Mouse (Mus musculus): ENCODE measurements at regions not wholly inside any gene's neighbourhood (a gene's known extent, or its start where the extent isn't known, plus 50 kb on each side); places are given as distances from the start of the nearest gene placed in this dataset.

- TF ChIP-seq CTCF (IDR thresholded peaks at IDR 0.05) = no peak
- Histone ChIP-seq H3K4me3 (no peak overlapping the region), H3K27ac (no peak overlapping the region)
- intact Hi-C loops (cut with DNase I) = no loop called here
- DNase-seq = no peak
Measured at GRCm38 (mm10) chr1:143911230-143911629, 92.7 kb downstream of the Rgs2 start.

- intact Hi-C loops (cut with DNase I) = no loop called here
- Histone ChIP-seq H3K27ac (no peak overlapping the region), H3K4me3 (no peak overlapping the region)
- no peak for DNase-seq
- no peak for TF ChIP-seq CTCF (IDR thresholded peaks at IDR 0.05)
Measured at GRCm38 (mm10) chr1:143910530-143910929, 93.4 kb downstream of the Rgs2 start.

- no peak for DNase-seq
- no peak overlapping the region for H3K27ac ChIP-seq
- no peak for TF ChIP-seq CTCF (IDR thresholded peaks at IDR 0.05)
- H3K4me3 ChIP-seq = no peak overlapping the region
- intact Hi-C loops (cut with DNase I) = no loop called here
Measured at GRCm38 (mm10) chr1:143907312-143907711, 96.6 kb downstream of the Rgs2 start.

DNA sequence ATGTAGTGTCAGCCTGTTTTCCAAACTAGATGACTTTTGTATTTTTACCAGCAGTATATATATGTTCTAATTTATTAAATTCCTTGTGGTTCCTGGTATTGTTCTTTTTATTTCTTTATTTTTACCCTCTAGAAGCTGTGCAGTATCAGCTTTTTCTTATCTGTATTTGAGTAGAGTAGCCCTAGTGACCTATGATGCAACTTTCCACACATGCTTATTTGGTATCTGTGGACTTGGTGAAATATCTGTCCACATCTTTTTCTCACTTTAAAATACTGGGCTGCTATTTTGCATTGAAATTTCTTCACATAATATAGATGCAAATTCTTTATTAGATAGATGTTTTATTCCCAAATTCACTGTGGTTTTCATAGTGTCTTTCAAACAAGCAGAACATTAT is 97.1 kb downstream of the Rgs2 start:
- DNase-seq = no peak
- no peak for TF ChIP-seq CTCF (IDR thresholded peaks at IDR 0.05)
- H3K27ac ChIP-seq = no peak overlapping the region
- intact Hi-C loops (cut with DNase I) = no loop called here
- no peak overlapping the region for H3K4me3 ChIP-seq

- DNase-seq = peak; percentile 46
- intact Hi-C loops (cut with DNase I) = loop anchor here (5.0 kb wide), 1 partner anchor 47 kb away; no protein-coding TSS in a partner anchor
- Histone ChIP-seq H3K27ac (peak overlapping the region; percentile 78), H3K4me3 (no peak overlapping the region)
- no peak for TF ChIP-seq CTCF (IDR thresholded peaks at IDR 0.05)
Measured at GRCm38 (mm10) chr1:143903985-143904384, 100.0 kb downstream of the Rgs2 start.

DNA sequence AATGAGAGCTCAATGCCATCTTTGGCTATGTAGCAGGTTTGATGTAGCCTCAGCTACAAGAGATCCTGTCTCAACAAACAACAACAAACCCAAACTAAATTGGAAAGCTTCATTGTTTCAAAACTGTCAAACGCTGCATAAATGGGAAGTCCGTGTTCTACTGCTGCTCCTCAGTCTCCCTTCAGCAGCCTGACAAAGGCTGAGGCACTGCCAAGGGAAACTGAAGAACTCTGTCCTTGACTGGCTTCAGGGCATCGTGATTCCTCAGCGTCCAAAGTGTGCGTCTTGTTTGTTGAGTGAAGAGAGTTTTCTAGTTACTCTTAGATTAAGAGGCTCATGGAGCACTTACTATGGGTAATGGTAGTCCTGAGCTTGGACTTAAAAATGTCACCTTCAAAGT is 100.7 kb downstream of the Rgs2 start:
- intact Hi-C loops (cut with DNase I) = loop anchor here (5.0 kb wide), 1 partner anchor 46 kb away; no protein-coding TSS in a partner anchor
- no peak for TF ChIP-seq CTCF (IDR thresholded peaks at IDR 0.05)
- H3K4me3 ChIP-seq = no peak overlapping the region
- DNase-seq = no peak
- H3K27ac ChIP-seq = no peak overlapping the region; the same call in 1 of the 2 replicates

DNA sequence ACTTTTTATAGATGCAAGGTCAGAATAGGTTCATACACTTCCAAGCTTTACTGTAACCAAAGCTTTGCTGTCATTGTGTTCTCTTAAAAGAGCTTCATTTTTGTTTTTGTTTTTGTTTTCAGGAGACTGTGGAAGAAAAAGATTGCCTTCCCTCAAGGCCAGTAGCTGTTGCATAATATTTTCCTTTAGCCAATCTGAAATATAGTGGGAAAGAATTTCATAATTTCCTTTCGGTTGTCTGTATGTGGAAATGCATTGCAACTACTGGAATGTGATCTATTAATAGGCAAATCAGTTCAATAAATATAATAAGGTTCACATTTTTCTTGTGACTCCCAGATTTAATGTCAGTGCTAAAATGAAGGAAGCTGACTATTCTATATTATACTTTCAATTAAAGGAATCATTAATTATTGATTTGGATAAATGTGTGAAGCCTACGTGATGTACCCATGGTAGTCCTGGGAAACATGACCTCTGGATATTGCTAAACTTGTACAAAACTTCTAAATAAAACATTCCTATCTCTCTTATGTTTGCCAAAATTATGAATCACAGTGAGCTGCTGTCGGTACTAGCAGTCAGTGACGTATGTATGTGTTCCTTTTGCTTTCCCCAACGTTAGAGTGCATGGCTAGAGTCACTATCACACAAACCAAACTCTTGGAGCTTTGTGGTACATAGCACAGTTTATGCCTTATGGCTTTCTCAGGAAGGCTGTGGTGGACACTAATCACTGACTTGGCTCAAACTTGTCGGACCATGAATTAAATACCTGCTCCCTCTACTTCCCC is 102.6 kb downstream of the Rgs2 start:
- Histone ChIP-seq H3K4me3 (no peak overlapping the region), H3K27ac (no peak overlapping the region)
- intact Hi-C loops (cut with DNase I) = loop anchor here (5.0 kb wide), 1 partner anchor 44 kb away; no protein-coding TSS in a partner anchor
- no peak for TF ChIP-seq CTCF (IDR thresholded peaks at IDR 0.05)
- DNase-seq = no peak

- H3K4me3 ChIP-seq = no peak overlapping the region
- no peak for TF ChIP-seq CTCF (IDR thresholded peaks at IDR 0.05)
- no peak for DNase-seq
- intact Hi-C loops (cut with DNase I) = no loop called here
- H3K27ac ChIP-seq = no peak overlapping the region
Measured at GRCm38 (mm10) chr1:143888510-143888909, 111.4 kb downstream of the Uchl5 start.

- Histone ChIP-seq H3K27ac (no peak overlapping the region), H3K4me3 (no peak overlapping the region)
- DNase-seq = no peak
- TF ChIP-seq CTCF (IDR thresholded peaks at IDR 0.05) = no peak
- intact Hi-C loops (cut with DNase I) = no loop called here
Measured at GRCm38 (mm10) chr1:143888065-143888464, 111.0 kb downstream of the Uchl5 start.

- TF ChIP-seq CTCF (IDR thresholded peaks at IDR 0.05) = no peak
- no peak for DNase-seq
- intact Hi-C loops (cut with DNase I) = no loop called here
- H3K4me3 ChIP-seq = no peak overlapping the region
- H3K27ac ChIP-seq = no peak overlapping the region; the same call in 1 of the 2 replicates
Measured at GRCm38 (mm10) chr1:143886014-143886413, 108.9 kb downstream of the Uchl5 start.

DNA sequence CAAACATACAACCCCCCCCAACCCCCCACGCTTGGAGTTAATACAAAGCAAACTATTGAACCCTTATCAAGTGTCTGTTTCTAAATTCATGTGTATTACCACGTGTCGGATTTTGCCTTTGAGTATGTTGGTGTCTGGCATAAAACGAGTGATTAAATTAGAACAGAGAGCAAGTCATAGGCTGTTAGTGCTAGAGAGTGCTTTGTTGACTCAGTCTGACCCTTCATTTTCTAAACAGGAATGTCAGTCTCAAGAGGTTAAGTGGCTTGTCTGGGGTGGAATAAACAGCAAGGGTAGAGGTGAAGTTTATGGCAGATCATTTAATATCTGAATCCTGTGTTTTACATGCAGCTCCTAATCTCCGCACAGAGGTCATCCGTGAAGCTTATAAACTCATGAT is 104.1 kb downstream of the Uchl5 start:
- intact Hi-C loops (cut with DNase I) = no loop called here
- Histone ChIP-seq H3K27ac (no peak overlapping the region; the same call in 1 of the 2 replicates), H3K4me3 (no peak overlapping the region)
- TF ChIP-seq CTCF (IDR thresholded peaks at IDR 0.05) = no peak
- no peak for DNase-seq

DNA sequence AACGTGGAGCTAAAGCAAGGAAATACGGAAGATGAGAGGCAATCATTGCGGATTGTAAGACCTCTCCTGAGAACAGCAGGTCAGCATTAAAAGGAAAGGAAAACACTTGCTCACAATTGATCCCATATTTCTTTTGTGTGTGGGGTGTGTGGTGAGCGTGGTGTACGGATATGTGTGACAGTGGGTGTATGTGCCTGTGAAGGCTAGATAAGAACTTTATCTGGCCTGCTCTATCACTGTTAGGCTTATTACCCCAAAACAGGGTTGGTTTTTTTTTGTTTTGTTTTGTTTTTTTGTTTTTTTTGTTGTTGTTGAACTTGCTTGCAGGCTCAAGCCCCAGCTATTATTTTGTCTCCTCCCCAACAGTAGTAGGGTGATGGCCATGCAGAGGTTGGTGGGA is 102.5 kb downstream of the Uchl5 start:
- no peak overlapping the region for H3K27ac ChIP-seq
- DNase-seq = no peak
- intact Hi-C loops (cut with DNase I) = no loop called here
- no peak overlapping the region for H3K4me3 ChIP-seq
- no peak for TF ChIP-seq CTCF (IDR thresholded peaks at IDR 0.05)

DNA sequence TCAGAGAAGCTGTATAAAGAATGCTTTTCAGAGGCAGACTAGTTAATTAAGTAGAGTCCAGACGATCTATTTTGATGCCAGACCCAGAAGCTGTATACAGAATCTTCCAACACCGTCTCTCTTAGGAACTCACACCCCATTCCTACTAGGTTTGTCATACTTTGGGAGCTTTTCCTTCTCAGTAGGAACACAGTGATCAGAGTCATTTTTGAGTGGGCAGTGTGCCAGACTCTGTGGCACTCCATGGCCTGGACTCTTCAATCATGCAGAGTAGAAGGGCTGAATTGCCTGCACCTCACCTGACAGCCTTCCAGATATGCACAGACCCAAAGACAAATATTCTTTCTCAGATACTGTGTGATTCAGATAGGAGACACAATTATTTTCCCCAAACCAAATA is 101.2 kb downstream of the Uchl5 start:
- H3K27ac ChIP-seq = no peak overlapping the region
- TF ChIP-seq CTCF (IDR thresholded peaks at IDR 0.05) = no peak
- H3K4me3 ChIP-seq = no peak overlapping the region
- intact Hi-C loops (cut with DNase I) = no loop called here
- peak; percentile 20 for DNase-seq

DNA sequence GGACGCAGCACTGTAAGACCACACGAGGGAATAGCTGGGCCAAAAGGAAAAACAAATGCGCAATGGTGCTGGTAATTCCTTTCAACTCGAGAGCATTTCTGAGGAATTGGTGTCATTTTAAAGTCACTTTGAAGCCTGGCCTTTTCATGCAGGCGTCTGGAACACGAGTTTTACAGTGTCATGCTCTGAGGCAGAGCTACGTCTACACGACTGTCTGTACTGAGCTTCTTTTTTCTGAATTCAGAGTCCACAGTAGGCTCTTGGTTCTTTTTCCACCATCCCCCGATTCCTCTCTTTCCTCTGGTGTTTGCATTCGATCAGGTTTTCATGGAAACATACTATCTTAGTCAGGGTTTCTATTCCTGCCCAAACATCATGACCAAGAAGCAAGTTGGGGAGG is 83.2 kb downstream of the Uchl5 start:
- no peak for DNase-seq
- Histone ChIP-seq H3K27ac (no peak overlapping the region), H3K4me3 (no peak overlapping the region)
- intact Hi-C loops (cut with DNase I) = no loop called here
- no peak for TF ChIP-seq CTCF (IDR thresholded peaks at IDR 0.05)
